Mouse (Mus musculus) layer of hippocampus, adult 8-10 months (tissue): Measurements from ENCODE around the gene Gm3371. TPM values are rescaled to one million over a fixed set of nuclear protein-coding genes. Genes with fewer than 3 reads are reported as not detected.
"Not testable (repeated sequence)": the region's sequence is repeated elsewhere in the genome, so short reads cannot be mapped to it uniquely, and the experiment has no call there.

Experiments
- DNase-seq, 2 experiments: peaks; one replicate each; pipeline ENCODE4 v3.0.0; 2022; ENCODE audit warnings: low spot score in 2 of 2
- total RNA-seq, 4 experiments: library from RNA; stranded (reverse); gene quantifications; 2 replicates each; pipeline ENCODE4 v1.2.4; 2022

Gene Gm3371
- total RNA-seq, result not detected

- not testable (repeated sequence) for DNase-seq
Measured at GRCm38 (mm10) chr14:44410588-44410987, at the start of gene Gm3371. Gene Gm3371, minus strand, starts transcription at chr14:44410688.

DNA sequence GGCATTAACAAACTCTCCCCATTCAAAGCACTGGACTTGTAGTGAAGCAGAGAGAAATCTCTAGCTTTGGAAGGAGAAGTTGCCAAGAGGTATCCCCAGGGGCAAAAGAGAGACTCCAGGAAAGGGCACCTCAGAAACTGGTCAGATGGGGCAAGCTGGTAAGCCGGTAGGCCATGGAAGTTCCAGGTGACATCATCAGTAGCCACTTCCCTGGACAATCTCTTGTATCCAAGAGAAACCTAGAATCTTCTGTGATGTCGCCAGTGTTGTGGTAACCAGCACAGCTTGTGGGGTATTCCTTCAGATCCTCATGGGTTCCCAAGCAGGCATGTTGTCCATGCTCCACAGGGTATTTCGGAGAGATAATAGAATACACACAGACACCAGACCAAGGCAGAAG is 22.8 kb upstream of the Gm3371 start, which contains the start of gene Gm8232:
Gene Gm8232, plus strand, starts transcription at position 301 of the 400 bp plus-strand sequence.
- not testable (repeated sequence) for DNase-seq

DNA sequence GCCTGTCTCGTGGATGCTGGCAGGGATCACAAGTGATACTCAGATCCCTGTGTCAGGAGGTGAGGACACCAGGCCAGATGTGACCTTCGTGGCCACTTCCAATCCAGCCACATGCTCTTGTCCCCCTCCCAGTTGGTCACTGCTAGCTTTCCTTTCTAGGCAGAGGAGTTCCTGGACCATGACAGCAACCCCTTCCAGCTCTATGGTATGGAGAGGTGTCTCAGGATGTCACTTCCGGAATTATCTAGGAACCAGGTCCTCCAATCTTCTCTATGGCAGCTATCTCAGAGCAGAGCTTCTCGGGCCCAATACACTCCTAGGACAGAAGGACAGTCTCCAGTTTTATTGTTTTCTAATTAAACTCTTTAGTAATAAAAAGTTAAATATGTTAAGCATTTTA is 26.3 kb downstream of the Gm3371 start:
- DNase-seq, result not testable (repeated sequence)

GRCm38 (mm10) chr14:44365057-44365456 is 45.4 kb downstream of the Gm3371 start, which contains the start of gene Gm8229:
Gene Gm8229, plus strand, starts transcription at chr14:44365357.
- not testable (repeated sequence) for DNase-seq

GRCm38 (mm10) chr14:44362301-44362700 is 48.2 kb downstream of the Gm3371 start:
- DNase-seq, result not testable (repeated sequence)

- DNase-seq, result not testable (repeated sequence)
Measured at GRCm38 (mm10) chr14:44361416-44361815, 49.1 kb downstream of the Gm3371 start.

Other genes starting within 250 kb of the Gm3371 start
- gene Gm8212, start 213.0 kb downstream of the Gm3371 start, total RNA-seq, result not detected
- gene 4930503E14Rik, start 197.4 kb downstream of the Gm3371 start, total RNA-seq, result not detected
- gene Gm8220, start 125.1 kb downstream of the Gm3371 start, total RNA-seq, result not detected
- gene Gm5930, start 72.1 kb downstream of the Gm3371 start, total RNA-seq, result not detected
- gene Gm8229, start 45.3 kb downstream of the Gm3371 start, total RNA-seq, result not detected
- not detected for gene Gm8232, start 22.9 kb upstream of the Gm3371 start, total RNA-seq
- not detected for gene BC061237, start 81.8 kb upstream of the Gm3371 start, total RNA-seq
- gene Gm17093, start 107.6 kb upstream of the Gm3371 start, total RNA-seq, result not detected
- gene Gm8247, start 172.5 kb upstream of the Gm3371 start, total RNA-seq, result not detected
- gene Gm5624, start 217.2 kb upstream of the Gm3371 start, total RNA-seq, result not detected